Mouse (Mus musculus): Measurements from ENCODE around the gene Pheta1. TPM values are rescaled to one million over a fixed set of nuclear protein-coding genes. Genes with fewer than 3 reads are reported as not detected.

Pheta1 gene
- polyA plus RNA-seq, 1 experiment from 2014 or later = 47.1 TPM

GRCm38 (mm10) chr5:121876901-121877300 is 28.1 kb downstream of the Pheta1 start:
- Histone ChIP-seq H3K9ac (no peak overlapping the region), H3K9me3 (no peaks in the 10 kb centered on the region), H3K4me2 (replicated peaks) (no peak overlapping the region), H3K4me1 (no peaks in the 10 kb centered on the region), H3K27ac (no peak overlapping the region), H3K36me3 (peaks cover 36% of the 10 kb centered on the region), H3K27me3 (replicated peaks) (no peaks in the 10 kb centered on the region), H3K4me3 (no peak overlapping the region)
- WGBS = 91% methylated on average over 12 of the region's 12 CpGs
- no peak for ATAC-seq (ENCODE audit: low FRiP score, low read depth)

GRCm38 (mm10) chr5:121878703-121879102 is 29.9 kb downstream of the Pheta1 start:
- Histone ChIP-seq H3K9ac (no peak overlapping the region), H3K4me2 (replicated peaks) (no peak overlapping the region), H3K27me3 (replicated peaks) (no peaks in the 10 kb centered on the region), H3K9me3 (no peaks in the 10 kb centered on the region), H3K36me3 (peaks cover 30% of the 10 kb centered on the region), H3K4me1 (no peaks in the 10 kb centered on the region; the same call in 1 of the 2 replicates), H3K27ac (no peak overlapping the region), H3K4me3 (no peak overlapping the region)
- 92% methylated on average over 17 of the region's 17 CpGs for WGBS
- ATAC-seq (ENCODE audit: low FRiP score, low read depth) = no peak

DNA sequence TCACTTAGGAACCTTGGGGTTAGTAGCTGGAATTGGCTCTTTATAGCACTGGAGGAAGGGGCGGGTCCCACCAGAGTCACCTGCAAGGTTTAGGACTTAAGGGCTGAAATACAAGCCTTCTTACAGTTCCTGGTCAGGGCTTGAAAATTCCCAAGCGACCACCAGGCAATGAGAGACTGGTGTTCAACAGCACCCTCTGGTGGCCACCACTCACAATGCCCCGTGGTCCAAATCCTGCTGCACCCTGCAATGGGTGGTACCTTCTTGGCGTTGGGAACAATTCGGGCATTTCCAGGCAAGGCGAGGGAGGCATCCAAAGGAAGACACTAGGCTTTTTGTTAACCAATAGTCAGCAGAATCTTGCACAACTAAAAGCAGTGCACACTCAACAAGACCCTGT is 30.4 kb downstream of the Pheta1 start:
- Histone ChIP-seq H3K9me3 (no peaks in the 10 kb centered on the region), H3K36me3 (peaks cover 25% of the 10 kb centered on the region), H3K9ac (no peak overlapping the region), H3K4me1 (no peaks in the 10 kb centered on the region; the same call in 1 of the 2 replicates), H3K27ac (no peak overlapping the region), H3K4me2 (replicated peaks) (no peak overlapping the region), H3K27me3 (replicated peaks) (no peaks in the 10 kb centered on the region), H3K4me3 (no peak overlapping the region)
- ATAC-seq (ENCODE audit: low FRiP score, low read depth) = no peak
- 61% methylated on average over 6 of the region's 6 CpGs for WGBS

DNA sequence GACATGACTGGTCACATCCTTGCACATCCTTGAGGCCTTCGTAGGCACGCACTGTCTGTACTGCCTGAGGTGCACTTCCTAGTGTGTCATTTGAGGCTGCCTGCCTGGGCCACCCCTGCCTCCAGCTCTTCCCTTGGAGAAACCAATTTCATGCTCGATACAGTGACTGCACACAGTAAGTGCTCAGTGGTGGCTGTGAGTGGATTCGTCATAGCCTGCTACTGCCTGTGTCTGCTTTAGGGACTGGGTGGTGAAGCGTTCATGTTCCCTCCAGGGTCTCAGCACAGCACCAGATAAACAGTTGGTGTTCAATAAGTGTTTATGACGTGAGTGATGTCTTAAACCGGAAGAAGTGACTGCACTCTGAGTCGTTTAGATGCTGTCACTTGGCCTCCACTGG is 34.6 kb downstream of the Pheta1 start:
- 70% methylated on average over 8 of the region's 8 CpGs for WGBS
- no peaks in the 10 kb centered on the region for H3K27me3 ChIP-seq (replicated peaks)
- no peak overlapping the region for H3K4me2 ChIP-seq (replicated peaks)
- peaks cover 19% of the 10 kb centered on the region for H3K36me3 ChIP-seq
- no peak overlapping the region for H3K27ac ChIP-seq
- no peak overlapping the region for H3K9ac ChIP-seq
- no peaks in the 10 kb centered on the region; the same call in 1 of the 2 replicates for H3K4me1 ChIP-seq
- H3K4me3 ChIP-seq = no peak overlapping the region
- peaks cover 5% of the 10 kb centered on the region; the same call in 1 of the 2 replicates for H3K9me3 ChIP-seq
- no peak for ATAC-seq (ENCODE audit: low FRiP score, low read depth)

DNA sequence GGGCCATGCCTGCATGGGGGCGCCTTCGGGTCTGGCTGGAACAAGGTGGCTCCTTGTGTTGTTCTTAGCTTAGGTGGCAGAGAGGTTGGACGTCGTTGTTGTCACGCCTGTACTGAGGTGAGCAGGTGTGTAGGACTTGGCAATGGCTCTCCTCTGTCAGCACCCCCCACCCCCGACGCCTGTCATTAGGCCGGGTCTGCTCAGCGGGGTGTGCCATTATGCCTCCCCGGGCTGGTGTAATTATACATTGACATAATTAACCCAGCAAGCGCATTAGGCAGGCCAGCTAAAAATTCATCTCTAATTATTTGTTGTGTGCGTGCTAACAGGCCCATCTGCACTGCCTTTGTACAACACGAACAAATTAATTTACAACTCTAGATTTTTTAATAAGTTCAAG is 40.6 kb downstream of the Pheta1 start:
- WGBS = 28% methylated on average over 13 of the region's 13 CpGs
- H3K27ac ChIP-seq = no peak overlapping the region

DNA sequence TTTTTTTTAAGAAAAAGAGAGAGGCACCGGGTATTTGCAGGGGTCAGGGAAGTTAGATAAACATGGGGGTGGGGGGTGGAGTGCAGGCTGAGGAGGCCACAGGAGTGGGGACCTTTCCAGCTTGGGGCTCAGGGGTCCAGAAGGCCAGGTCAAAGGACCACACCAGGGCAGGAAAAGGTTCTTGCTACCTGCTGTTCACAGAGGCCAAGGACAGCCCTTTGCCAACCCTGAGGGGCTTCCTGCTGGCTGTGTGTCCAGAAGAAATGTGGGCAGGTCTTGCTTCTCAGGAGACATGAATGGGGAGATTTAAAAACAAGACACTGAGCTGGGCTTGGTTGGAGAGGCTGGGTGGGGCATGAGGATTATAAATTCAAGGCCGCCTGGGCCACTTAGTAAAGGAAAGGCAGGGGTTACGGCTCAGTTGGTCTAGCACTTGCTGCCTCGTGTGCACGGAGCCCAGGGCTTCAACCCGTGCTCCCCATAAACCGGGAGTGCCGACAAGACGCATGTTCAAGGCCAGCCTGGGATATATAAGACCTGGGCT is 41.1 kb downstream of the Pheta1 start:
- H3K36me3 ChIP-seq = peaks cover 12% of the 10 kb centered on the region
- no peak for ATAC-seq (ENCODE audit: low FRiP score, low read depth)
- no peak overlapping the region for H3K4me2 ChIP-seq (replicated peaks)
- H3K4me1 ChIP-seq = peaks cover 8% of the 10 kb centered on the region
- 0 out of 2 replicates have a peak, but pooled peaks cover 3% of the 10 kb centered on the region for H3K27me3 ChIP-seq (replicated peaks)
- H3K4me3 ChIP-seq = no peak overlapping the region
- WGBS = 34% methylated on average over 9 of the region's 9 CpGs
- peaks cover 5% of the 10 kb centered on the region; the same call in 1 of the 2 replicates for H3K9me3 ChIP-seq
- H3K27ac ChIP-seq = no peak overlapping the region
- no peak overlapping the region for H3K9ac ChIP-seq

More for the DNA sequence above, 40.6 kb downstream of the Pheta1 start:
- Histone ChIP-seq H3K9ac (no peak overlapping the region), H3K9me3 (peaks cover 5% of the 10 kb centered on the region; the same call in 1 of the 2 replicates), H3K4me2 (replicated peaks) (no peak overlapping the region), H3K27me3 (replicated peaks) (0 out of 2 replicates have a peak, but pooled peaks cover 3% of the 10 kb centered on the region), H3K4me1 (peaks cover 4% of the 10 kb centered on the region; the same call in 1 of the 2 replicates), H3K36me3 (peaks cover 12% of the 10 kb centered on the region), H3K4me3 (no peak overlapping the region)
- ATAC-seq (ENCODE audit: low FRiP score, low read depth) = no peak

DNA sequence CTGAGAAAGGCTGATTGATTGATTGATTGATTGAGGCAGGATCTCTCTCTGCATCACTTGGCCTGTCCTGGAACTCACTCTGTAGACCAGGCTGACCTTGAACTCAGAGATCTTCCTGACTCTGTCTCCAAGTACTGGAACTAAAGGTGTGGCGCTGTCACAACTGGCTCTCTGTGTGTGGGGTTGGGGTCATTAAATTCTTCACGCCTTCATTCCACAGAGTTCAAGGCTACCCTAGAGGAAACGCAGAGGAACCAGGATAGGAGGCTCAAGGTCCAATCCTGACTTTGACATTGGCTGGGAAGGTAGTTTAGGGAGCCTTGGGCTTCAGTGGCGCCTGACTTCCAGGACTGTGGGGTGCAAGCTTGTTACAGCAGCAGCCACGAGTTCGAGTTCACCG is 42.1 kb downstream of the Pheta1 start:
- peaks cover 5% of the 10 kb centered on the region; the same call in 1 of the 2 replicates for H3K9me3 ChIP-seq
- H3K27me3 ChIP-seq (replicated peaks) = 0 out of 2 replicates have a peak, but pooled peaks cover 3% of the 10 kb centered on the region
- no peak overlapping the region for H3K4me3 ChIP-seq
- H3K36me3 ChIP-seq = peaks cover 10% of the 10 kb centered on the region
- H3K27ac ChIP-seq = no peak overlapping the region
- 92% methylated on average over 7 of the region's 7 CpGs for whole genome bisulfite sequencing
- H3K4me1 ChIP-seq = peaks cover 17% of the 10 kb centered on the region
- no peak overlapping the region for H3K9ac ChIP-seq
- ATAC-seq (ENCODE audit: low FRiP score, low read depth) = no peak
- no peak overlapping the region for H3K4me2 ChIP-seq (replicated peaks)

DNA sequence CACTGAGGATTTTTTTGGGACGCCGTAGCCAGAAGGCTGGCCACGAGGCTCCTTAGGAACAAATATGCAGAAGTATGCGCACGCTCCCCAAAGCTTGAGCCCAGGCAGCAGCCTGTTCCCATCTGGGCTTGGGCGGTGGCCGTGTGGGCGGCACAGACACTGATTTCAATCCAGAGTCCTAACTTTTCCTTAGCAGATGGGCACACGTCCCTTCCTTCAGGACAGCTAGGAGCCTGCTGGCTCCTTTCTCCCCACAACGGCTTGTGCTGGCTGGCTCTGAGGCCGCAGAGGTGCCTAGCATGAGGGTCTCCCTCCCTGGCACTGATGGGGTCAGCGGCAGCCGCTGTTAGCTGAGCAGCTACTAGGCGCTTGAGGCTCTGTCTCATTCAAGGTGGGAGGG is 43.5 kb downstream of the Pheta1 start:
- no peak for ATAC-seq (ENCODE audit: low FRiP score, low read depth)
- Histone ChIP-seq H3K4me2 (replicated peaks) (no peak overlapping the region), H3K36me3 (no peaks in the 10 kb centered on the region), H3K4me3 (no peak overlapping the region), H3K27me3 (replicated peaks) (0 out of 2 replicates have a peak, but pooled peaks cover 3% of the 10 kb centered on the region), H3K9me3 (peaks cover 5% of the 10 kb centered on the region; the same call in 1 of the 2 replicates), H3K9ac (no peak overlapping the region), H3K4me1 (peaks cover 21% of the 10 kb centered on the region), H3K27ac (no peak overlapping the region)
- WGBS = 82% methylated on average over 14 of the region's 14 CpGs

DNA sequence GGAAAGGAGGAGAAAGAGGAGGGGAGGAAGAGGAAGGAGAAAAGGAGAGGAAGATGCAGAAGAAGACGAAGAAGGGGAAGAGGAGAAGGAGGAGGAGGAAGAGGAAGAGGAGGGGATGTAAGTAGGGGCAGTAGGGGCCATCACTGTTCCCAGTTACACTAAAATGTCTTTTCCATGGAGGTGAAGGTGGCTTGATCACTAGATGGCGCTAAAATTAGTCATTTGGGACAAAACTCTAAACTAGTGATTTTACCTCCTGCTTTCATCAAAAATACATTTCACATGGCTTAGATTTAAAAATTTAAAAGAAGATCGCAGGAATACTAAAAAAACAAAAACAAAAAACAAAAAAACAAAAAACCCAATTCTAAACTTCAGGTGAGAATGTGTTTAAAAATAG is 44.8 kb downstream of the Pheta1 start:
- WGBS = 37% methylated on average over 3 of the region's 3 CpGs
- no peak overlapping the region for H3K4me2 ChIP-seq (replicated peaks)
- 0 out of 2 replicates have a peak, but pooled peaks cover 3% of the 10 kb centered on the region for H3K27me3 ChIP-seq (replicated peaks)
- H3K4me1 ChIP-seq = peaks cover 21% of the 10 kb centered on the region
- H3K9ac ChIP-seq = no peak overlapping the region
- no peaks in the 10 kb centered on the region for H3K9me3 ChIP-seq
- no peaks in the 10 kb centered on the region for H3K36me3 ChIP-seq
- no peak overlapping the region for H3K27ac ChIP-seq
- no peak for ATAC-seq (ENCODE audit: low FRiP score, low read depth)
- no peak overlapping the region for H3K4me3 ChIP-seq

DNA sequence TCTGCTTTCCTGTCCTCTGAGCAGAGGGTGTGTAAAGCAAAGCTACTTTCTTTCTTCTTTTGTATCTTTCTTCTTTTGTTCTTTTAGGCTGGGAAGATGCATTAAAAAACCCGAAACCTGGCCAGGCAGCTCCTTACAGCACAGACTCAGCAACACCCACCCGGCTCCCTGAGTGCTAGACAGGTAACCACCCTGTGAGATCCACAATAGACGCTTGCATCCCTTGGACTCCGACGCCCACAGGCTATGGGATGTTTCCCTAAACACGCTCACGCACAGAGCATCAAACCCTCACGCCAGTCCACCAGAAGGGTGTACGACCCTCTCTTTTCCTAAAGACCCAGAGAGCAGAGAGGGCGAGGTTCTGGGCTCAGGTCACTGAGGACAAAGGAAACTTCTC is 45.9 kb downstream of the Pheta1 start:
- H3K4me1 ChIP-seq = peaks cover 21% of the 10 kb centered on the region
- H3K9me3 ChIP-seq = no peaks in the 10 kb centered on the region
- peak overlapping the region; percentile 8; the same call in 1 of the 2 replicates for H3K27ac ChIP-seq
- 0 out of 2 replicates have a peak overlapping the region, but pooled peaks have one; percentile 3 for H3K4me2 ChIP-seq (replicated peaks)
- ATAC-seq (ENCODE audit: low FRiP score, low read depth) = no peak
- H3K9ac ChIP-seq = no peak overlapping the region
- no peaks in the 10 kb centered on the region for H3K36me3 ChIP-seq
- 46% methylated on average over 10 of the region's 10 CpGs for WGBS
- 0 out of 2 replicates have a peak, but pooled peaks cover 3% of the 10 kb centered on the region for H3K27me3 ChIP-seq (replicated peaks)
- H3K4me3 ChIP-seq = no peak overlapping the region

GRCm38 (mm10) chr5:121895117-121895756 is 46.5 kb downstream of the Pheta1 start:
- WGBS = 22% methylated on average over 24 of the region's 24 CpGs
- Histone ChIP-seq H3K4me1 (peaks cover 17% of the 10 kb centered on the region), H3K27me3 (replicated peaks) (0 out of 2 replicates have a peak, but pooled peaks cover 3% of the 10 kb centered on the region), H3K4me2 (replicated peaks) (peak overlapping the region; percentile 21; the same call in 1 of the 2 replicates), H3K9me3 (no peaks in the 10 kb centered on the region), H3K36me3 (no peaks in the 10 kb centered on the region), H3K9ac (no peak overlapping the region), H3K4me3 (no peak overlapping the region), H3K27ac (peak overlapping the region; percentile 8; the same call in 1 of the 2 replicates)
- ATAC-seq (ENCODE audit: low FRiP score, low read depth) = no peak

All from neural tube, embryonic 12.5 days (tissue).